Mouse (Mus musculus) MEL (cell line): Measurements from ENCODE around the gene Rpl36a. TPM values are rescaled to one million over a fixed set of nuclear protein-coding genes. Genes with fewer than 3 reads are reported as not detected.

Experiments used
- DNase-seq: peaks from one replicate; pipeline ENCODE4 v3.0.0; 2011; ENCODE audit warnings: low read depth, low spot score
- H3K27ac ChIP-seq: 2 replicates; pipeline ENCODE4 v1.5.1; 2012; ENCODE audit warnings: low read depth, mild to moderate bottlenecking, control low read depth, low read length, moderate library complexity; ENCODE audit not compliant: control insufficient read depth
- H3K27me3 ChIP-seq, 2 experiments: fragments of 150-350 bp in 1 of 2; sonication (generic) in 1 of 2; 2 replicates each; pipeline ENCODE4 v1.6.1; 2012; ENCODE audit warnings: low read length in 2 of 2, mild to moderate bottlenecking in 2 of 2, improper control_type of control experiment in 1 of 2, moderate library complexity in 1 of 2; ENCODE audit not compliant: insufficient read depth in 2 of 2, control insufficient read depth in 1 of 2
- H3K36me3 ChIP-seq, 2 experiments: 2 replicates each; pipeline ENCODE4 v1.6.1; 2012 to 2014; ENCODE audit warnings: low read length in 2 of 2, improper control_type of control experiment in 1 of 2, inconsistent platforms in 1 of 2, mild to moderate bottlenecking in 1 of 2; ENCODE audit not compliant: insufficient read depth in 2 of 2, control insufficient read depth in 1 of 2
- H3K4me1 ChIP-seq, 2 experiments: fragments of 150-350 bp in 1 of 2; sonication (generic) in 1 of 2; 2 replicates each; pipeline ENCODE4 v1.6.1; 2012; ENCODE audit warnings: low read length in 2 of 2, improper control_type of control experiment in 1 of 2, mild to moderate bottlenecking in 1 of 2; ENCODE audit not compliant: insufficient read depth in 2 of 2, control insufficient read depth in 1 of 2
- H3K4me3 ChIP-seq, 2 experiments: fragments of 150-350 bp in 1 of 2; sonication (generic) in 1 of 2; 2 replicates each; pipeline ENCODE4 v1.5.1; 2012; ENCODE audit warnings: low read depth in 2 of 2, low read length in 2 of 2, mild to moderate bottlenecking in 2 of 2, moderate library complexity in 2 of 2, control low read depth in 1 of 2, improper control_type of control experiment in 1 of 2; ENCODE audit not compliant: control insufficient read depth in 1 of 2, insufficient read depth in 1 of 2
- H3K79me2 ChIP-seq: 2 replicates; pipeline ENCODE4 v1.6.1; 2012; ENCODE audit warnings: mild to moderate bottlenecking, low read length, moderate library complexity; ENCODE audit not compliant: control insufficient read depth, poor library complexity, insufficient read depth
- H3K9ac ChIP-seq: 2 replicates; pipeline ENCODE4 v1.6.1; 2012; ENCODE audit warnings: low read depth, mild to moderate bottlenecking, control low read depth, low read length, moderate library complexity; ENCODE audit not compliant: control insufficient read depth, poor library complexity, severe bottlenecking
- H3K9me3 ChIP-seq: fragments of 150-350 bp; sonication (generic); replicated peaks from 2 replicates; pipeline ENCODE4 v1.6.1; 2012; ENCODE audit warnings: mild to moderate bottlenecking, low read length, improper control_type of control experiment, moderate library complexity; ENCODE audit not compliant: insufficient read depth
- BHLHE40 ChIP-seq: IDR thresholded peaks from 2 replicates; pipeline ENCODE4 v1.6.1; 2012; ENCODE audit warnings: low read depth, mild to moderate bottlenecking, inconsistent platforms, low read length, improper control_type of control experiment, borderline replicate concordance
- E2F4 ChIP-seq: IDR thresholded peaks from 2 replicates; pipeline ENCODE4 v1.6.1; 2011; ENCODE audit warnings: low read depth, low read length, improper control_type of control experiment, borderline replicate concordance
- ELF1 ChIP-seq: IDR thresholded peaks from 2 replicates; pipeline ENCODE4 v1.6.1; 2014; ENCODE audit warnings: low read depth, mild to moderate bottlenecking, inconsistent platforms, low read length, improper control_type of control experiment, moderate library complexity
- EP300 ChIP-seq, 2 experiments: IDR thresholded peaks; 2 replicates each; pipeline ENCODE4 v1.6.1; 2011; ENCODE audit warnings: improper control_type of control experiment in 2 of 2, low read length in 2 of 2, low read depth in 1 of 2, mild to moderate bottlenecking in 1 of 2
- HCFC1 ChIP-seq: IDR thresholded peaks from 2 replicates; pipeline ENCODE4 v1.6.1; 2012; ENCODE audit warnings: low read depth, mild to moderate bottlenecking, inconsistent platforms, low read length, improper control_type of control experiment, moderate library complexity
- MAFK ChIP-seq: IDR thresholded peaks from 2 replicates; pipeline ENCODE4 v1.6.1; 2011; ENCODE audit warnings: low read depth, mild to moderate bottlenecking, low read length, improper control_type of control experiment, borderline replicate concordance
- MAX ChIP-seq: IDR thresholded peaks from 2 replicates; pipeline ENCODE4 v1.6.1; 2011; ENCODE audit warnings: low read length, improper control_type of control experiment
- MXI1 ChIP-seq: IDR thresholded peaks from 2 replicates; pipeline ENCODE4 v1.6.1; 2011; ENCODE audit warnings: mild to moderate bottlenecking, low read depth, low read length, improper control_type of control experiment
- MYC ChIP-seq: IDR thresholded peaks from 2 replicates; pipeline ENCODE4 v1.6.1; 2011; ENCODE audit warnings: low read depth, mild to moderate bottlenecking, low read length, improper control_type of control experiment, moderate library complexity
- NELFE ChIP-seq: IDR thresholded peaks from 2 replicates; pipeline ENCODE4 v1.6.1; 2011; ENCODE audit warnings: low read depth, low read length, improper control_type of control experiment
- POLR2A ChIP-seq, 2 experiments: IDR thresholded peaks; 2 replicates each; pipeline ENCODE4 v1.6.1; 2011 to 2012; ENCODE audit warnings: low read length in 2 of 2, mild to moderate bottlenecking in 2 of 2, control low read depth in 1 of 2, improper control_type of control experiment in 1 of 2, low read depth in 1 of 2, moderate library complexity in 1 of 2; ENCODE audit not compliant: control insufficient read depth in 1 of 2, insufficient read depth in 1 of 2, poor library complexity in 1 of 2
- POLR2AphosphoS2 ChIP-seq: IDR thresholded peaks from 2 replicates; pipeline ENCODE4 v1.6.1; 2011; ENCODE audit warnings: low read length, improper control_type of control experiment
- RAD21 ChIP-seq: IDR thresholded peaks from 2 replicates; pipeline ENCODE4 v1.6.1; 2011; ENCODE audit warnings: mild to moderate bottlenecking, low read depth, low read length, improper control_type of control experiment
- RCOR1 ChIP-seq: IDR thresholded peaks from 2 replicates; pipeline ENCODE4 v1.6.1; 2012; ENCODE audit warnings: low read depth, mild to moderate bottlenecking, inconsistent platforms, low read length, improper control_type of control experiment
- TCF12 ChIP-seq: IDR thresholded peaks from 2 replicates; pipeline ENCODE4 v1.6.1; 2014; ENCODE audit warnings: low read depth, mild to moderate bottlenecking, inconsistent platforms, low read length, improper control_type of control experiment, moderate library complexity
- USF2 ChIP-seq, 2 experiments: IDR thresholded peaks; 2 replicates each; pipeline ENCODE4 v1.6.1; 2011 to 2012; ENCODE audit warnings: improper control_type of control experiment in 2 of 2, low read length in 2 of 2, borderline replicate concordance in 1 of 2, inconsistent platforms in 1 of 2, low read depth in 1 of 2, mild to moderate bottlenecking in 1 of 2; ENCODE audit not compliant: insufficient read depth in 1 of 2
- ZC3H11A ChIP-seq: IDR thresholded peaks from 2 replicates; pipeline ENCODE4 v1.6.1; 2012; ENCODE audit warnings: low read depth, mild to moderate bottlenecking, inconsistent platforms, low read length, improper control_type of control experiment
- ZKSCAN1 ChIP-seq: IDR thresholded peaks from 2 replicates; pipeline ENCODE4 v1.6.1; 2012; ENCODE audit warnings: low read depth, mild to moderate bottlenecking, inconsistent platforms, low read length, improper control_type of control experiment, moderate library complexity
- ZMIZ1 ChIP-seq: IDR thresholded peaks from 2 replicates; pipeline ENCODE4 v1.6.1; 2012; ENCODE audit warnings: low read depth, mild to moderate bottlenecking, inconsistent platforms, low read length, improper control_type of control experiment, moderate library complexity
- polyA plus RNA-seq, 2 experiments: library from polyadenylated mRNA; stranded (reverse) in 1 of 2; unstranded in 1 of 2; fragments of >175 nt in 1 of 2; fragments of >200 nt in 1 of 2; gene quantifications; 2 replicates each; pipeline versions ENCODE4 v1.2.1 to v1.2.4; 2012; ENCODE audit warnings: low replicate concordance in 2 of 2, low read depth in 1 of 2; ENCODE audit not compliant: insufficient read length in 2 of 2, insufficient read depth in 1 of 2, missing spikeins in 1 of 2
- total RNA-seq: library from RNA; depleted of rRNA; stranded (reverse); fragments of 300-350 nt; gene quantifications from 2 replicates; pipeline ENCODE4 v1.2.3, GENCODE M21; 2012

The Rpl36a gene
- total and polyA plus RNA-seq, 3 experiments, result 1,673 to 6,935 TPM; not detected in 1

- Histone ChIP-seq H3K4me3 (no peak overlapping the region), H3K9me3 (no peaks in the 10 kb centered on the region), H3K27ac (no peak overlapping the region), H3K4me1 (no peaks in the 10 kb centered on the region), H3K36me3 (no peaks in the 10 kb centered on the region), H3K79me2 (no peaks in the 10 kb centered on the region), H3K9ac (no peak overlapping the region), H3K27me3 (peaks cover 7 to 11% of the 10 kb centered on the region in 2 experiments)
- no peak for TF ChIP-seq POLR2AphosphoS2
- TF ChIP-seq USF2 (IDR thresholded peaks at IDR 0.05; ENCODE audit: borderline replicate concordance in 1 of 2, insufficient read depth in 1 of 2, low read depth in 1 of 2, low read length in 2 of 2), result no peak
- TF ChIP-seq ZKSCAN1, result no peak
- no peak for TF ChIP-seq MAFK
- no peak for TF ChIP-seq HCFC1
- TF ChIP-seq ZMIZ1, result no peak
- no peak for TF ChIP-seq ZC3H11A
- no peak for TF ChIP-seq E2F4
- no peak for TF ChIP-seq MXI1
- no peak for TF ChIP-seq BHLHE40
- DNase-seq, result no peak
Measured at GRCm38 (mm10) chrX:134621685-134622084, 36.2 kb downstream of the Rpl36a start.

- H3K79me2 ChIP-seq, result no peaks in the 10 kb centered on the region
- peaks cover 7 to 11% of the 10 kb centered on the region in 2 experiments for H3K27me3 ChIP-seq
- peaks cover 0 to 3% of the 10 kb centered on the region in 2 experiments; a peak in 1 of 4 replicates for H3K36me3 ChIP-seq
Measured at GRCm38 (mm10) chrX:134623350-134623749, 37.9 kb downstream of the Rpl36a start.

More at GRCm38 (mm10) chrX:134623350-134623749, 37.9 kb downstream of the Rpl36a start:
- TF ChIP-seq EP300 (IDR thresholded peaks at IDR 0.05; ENCODE audit: low read depth in 1 of 2, low read length in 2 of 2) (no peak), TCF12 (no peak), MAX (no peak), NELFE (no peak), MYC (no peak), MAFK (no peak), RCOR1 (no peak), HCFC1 (no peak), MXI1 (no peak), RAD21 (no peak), ZMIZ1 (no peak), POLR2A (IDR thresholded peaks at IDR 0.05; ENCODE audit: control insufficient read depth in 1 of 2, insufficient read depth in 1 of 2, low read depth in 1 of 2, low read length in 2 of 2, poor library complexity in 1 of 2) (no peak), ELF1 (no peak), USF2 (IDR thresholded peaks at IDR 0.05; ENCODE audit: borderline replicate concordance in 1 of 2, insufficient read depth in 1 of 2, low read depth in 1 of 2, low read length in 2 of 2) (no peak)
- no peaks in the 10 kb centered on the region for H3K9me3 ChIP-seq
- no peak overlapping the region for H3K4me3 ChIP-seq
- peaks cover 3 to 10% of the 10 kb centered on the region in 2 experiments; a peak in 3 of 4 replicates for H3K4me1 ChIP-seq
- no peak overlapping the region for H3K27ac ChIP-seq
- DNase-seq, result no peak
- H3K9ac ChIP-seq, result no peak overlapping the region
